Mouse (Mus musculus) liver, adult 2 months (tissue): Measurements from ENCODE around the gene Creb3l2. TPM values are rescaled to one million over a fixed set of nuclear protein-coding genes. Genes with fewer than 3 reads are reported as not detected.

Experiments used
- DNase-seq: peaks from one replicate; pipeline ENCODE4 v3.0.0-alpha.2; 2011; ENCODE audit warnings: low read depth, low spot score; ENCODE audit errors: extremely low read depth
- H3K27ac ChIP-seq: fragments of 200-500 bp; replicated peaks from 2 replicates; pipeline ENCODE4 v1.5.1; 2012; ENCODE audit warnings: low read depth, mild to moderate bottlenecking, control low read depth, inconsistent platforms, low read length; ENCODE audit not compliant: insufficient read depth
- H3K27me3 ChIP-seq: fragments of 200-500 bp; 2 replicates; pipeline ENCODE4 v1.6.1; 2012; ENCODE audit warnings: mild to moderate bottlenecking, moderate library complexity, low read length, inconsistent platforms; ENCODE audit not compliant: control insufficient read depth, insufficient read depth
- H3K36me3 ChIP-seq: fragments of 200-500 bp; 2 replicates; pipeline ENCODE4 v1.6.1; 2012; ENCODE audit warnings: low read length, inconsistent platforms; ENCODE audit not compliant: control insufficient read depth, insufficient read depth
- H3K4me1 ChIP-seq: fragments of 200-500 bp; 2 replicates; pipeline ENCODE4 v1.6.1; 2011; ENCODE audit warnings: low read length; ENCODE audit not compliant: control insufficient read depth, insufficient read depth
- H3K4me3 ChIP-seq: fragments of 200-500 bp; 2 replicates; pipeline ENCODE4 v1.5.1; 2011; ENCODE audit warnings: low read depth, mild to moderate bottlenecking, control low read depth, low read length, moderate library complexity; ENCODE audit not compliant: insufficient read depth
- H3K79me2 ChIP-seq: fragments of 200-500 bp; 2 replicates; pipeline ENCODE4 v1.6.1; 2012; ENCODE audit warnings: inconsistent platforms, mild to moderate bottlenecking, low read length, moderate library complexity; ENCODE audit not compliant: control insufficient read depth, insufficient read depth
- H3K9ac ChIP-seq: fragments of 200-500 bp; 2 replicates; pipeline ENCODE4 v1.6.1; 2012; ENCODE audit warnings: low read depth, mild to moderate bottlenecking, control low read depth, inconsistent platforms, low read length
- CTCF ChIP-seq: fragments of 200-500 bp; IDR thresholded peaks from 2 replicates; pipeline ENCODE4 v1.5.1; 2011; ENCODE audit warnings: low read depth, low read length, control low read depth
- POLR2A ChIP-seq: fragments of 200-500 bp; IDR thresholded peaks from 2 replicates; pipeline ENCODE4 v1.6.1; 2011; ENCODE audit warnings: low read length, control low read depth; ENCODE audit not compliant: insufficient read depth; ENCODE audit errors: extremely low read depth
- WGBS: fragments of 180-500 bp; shearing (Covaris S2); methylation state at CpG from one replicate; pipeline ENCODE4 v1.1.7; 2018; 5-methylcytosine and 5-hydroxymethylcytosine counted together
- polyA plus RNA-seq: library from polyadenylated mRNA; depleted of rRNA; stranded (reverse); fragments of >200 nt; gene quantifications from 2 replicates; pipeline ENCODE4 v1.2.3, GENCODE M21; 2012
- total RNA-seq: library from RNA; depleted of rRNA; stranded (reverse); fragments of >200 nt; gene quantifications from 2 replicates; pipeline ENCODE4 v1.2.3, GENCODE M21; 2014

Creb3l2 gene
- total and polyA plus RNA-seq, 2 experiments = 2.7 to 6.6 TPM

DNA sequence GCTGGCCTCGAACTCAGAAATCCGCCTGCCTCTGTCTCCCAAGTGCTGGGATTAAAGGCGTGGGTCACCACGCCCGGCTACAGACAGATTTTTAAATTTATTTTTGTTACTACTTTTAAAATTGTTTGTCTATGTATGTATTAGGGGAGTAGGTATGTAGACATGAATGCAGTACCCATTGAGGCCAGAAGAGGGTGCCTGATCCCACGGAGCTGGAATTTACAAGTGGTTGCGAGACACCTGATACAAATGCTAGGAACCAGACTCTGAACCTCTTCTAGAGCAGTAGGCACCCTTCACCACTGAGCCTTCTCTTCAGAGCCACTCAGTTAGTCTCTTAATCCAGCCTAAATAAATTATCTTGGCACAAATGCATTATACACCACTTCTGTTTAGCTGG lies 70.6 kb downstream of the Creb3l2 start:
- peaks cover 2% of the 10 kb centered on the region; the same call in 1 of the 2 replicates for H3K36me3 ChIP-seq
- 89% methylated on average over 7 of the region's 7 CpGs for WGBS
- no peak overlapping the region for H3K9ac ChIP-seq
- peak; percentile 22 for DNase-seq
- H3K27ac ChIP-seq = no peak overlapping the region
- no peaks in the 10 kb centered on the region for H3K27me3 ChIP-seq
- H3K79me2 ChIP-seq = peaks cover 13% of the 10 kb centered on the region; the same call in 1 of the 2 replicates
- TF ChIP-seq POLR2A (no peak), CTCF (peak; percentile 60)
- no peaks in the 10 kb centered on the region for H3K4me1 ChIP-seq
- H3K4me3 ChIP-seq = no peak overlapping the region

DNA sequence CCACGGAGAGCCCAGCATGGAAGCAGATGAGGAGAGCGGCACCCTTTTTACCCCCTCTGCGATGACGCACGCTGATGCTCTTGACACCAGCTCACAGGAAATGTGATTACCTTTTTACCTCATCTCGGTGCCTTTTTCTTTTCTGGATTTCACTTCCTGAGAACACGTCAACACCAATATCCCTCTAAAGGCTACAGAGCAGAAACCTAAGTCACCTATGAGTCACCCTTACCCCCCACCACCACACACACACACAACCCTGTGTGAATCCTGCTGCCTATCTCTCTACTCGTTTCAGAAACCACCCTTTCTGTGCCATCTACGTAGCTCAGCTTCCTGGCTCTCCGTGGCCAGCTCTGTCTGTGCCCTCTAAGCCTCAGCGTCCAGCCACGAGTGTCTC lies 71.4 kb downstream of the Creb3l2 start:
- no peak for DNase-seq
- H3K27ac ChIP-seq = no peak overlapping the region
- H3K27me3 ChIP-seq = no peaks in the 10 kb centered on the region
- 93% methylated on average over 12 of the region's 12 CpGs for WGBS
- H3K36me3 ChIP-seq = peaks cover 2% of the 10 kb centered on the region; the same call in 1 of the 2 replicates
- peaks cover 13% of the 10 kb centered on the region; the same call in 1 of the 2 replicates for H3K79me2 ChIP-seq
- H3K4me3 ChIP-seq = no peak overlapping the region
- H3K4me1 ChIP-seq = no peaks in the 10 kb centered on the region
- TF ChIP-seq POLR2A (no peak), CTCF (no peak)
- no peak overlapping the region for H3K9ac ChIP-seq

DNA sequence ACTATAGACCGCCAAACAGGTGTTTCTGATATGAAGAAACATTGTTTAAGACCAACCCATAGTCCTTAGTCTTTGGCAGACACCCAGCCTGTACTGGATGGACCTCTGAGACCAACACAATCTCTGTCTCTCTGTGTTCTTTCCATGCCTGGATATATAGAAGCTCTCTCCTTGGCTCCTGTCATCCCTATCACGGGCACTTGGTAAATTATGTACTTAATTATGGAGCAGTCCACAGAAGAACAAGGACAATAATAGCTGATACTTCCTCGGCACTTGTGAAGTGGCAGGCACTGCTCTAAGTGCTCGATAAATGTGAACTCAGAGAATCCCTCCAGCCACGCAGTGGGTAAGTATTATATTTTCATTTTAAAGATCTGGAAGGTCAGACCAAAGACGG lies 72.2 kb downstream of the Creb3l2 start:
- Histone ChIP-seq H3K9ac (no peak overlapping the region), H3K4me1 (no peaks in the 10 kb centered on the region), H3K36me3 (peaks cover 2% of the 10 kb centered on the region; the same call in 1 of the 2 replicates), H3K79me2 (peaks cover 13% of the 10 kb centered on the region; the same call in 1 of the 2 replicates), H3K27me3 (no peaks in the 10 kb centered on the region), H3K4me3 (no peak overlapping the region), H3K27ac (no peak overlapping the region)
- no peak for TF ChIP-seq POLR2A
- TF ChIP-seq CTCF = no peak
- DNase-seq = no peak
- 93% methylated on average over 6 of the region's 6 CpGs for WGBS

DNA sequence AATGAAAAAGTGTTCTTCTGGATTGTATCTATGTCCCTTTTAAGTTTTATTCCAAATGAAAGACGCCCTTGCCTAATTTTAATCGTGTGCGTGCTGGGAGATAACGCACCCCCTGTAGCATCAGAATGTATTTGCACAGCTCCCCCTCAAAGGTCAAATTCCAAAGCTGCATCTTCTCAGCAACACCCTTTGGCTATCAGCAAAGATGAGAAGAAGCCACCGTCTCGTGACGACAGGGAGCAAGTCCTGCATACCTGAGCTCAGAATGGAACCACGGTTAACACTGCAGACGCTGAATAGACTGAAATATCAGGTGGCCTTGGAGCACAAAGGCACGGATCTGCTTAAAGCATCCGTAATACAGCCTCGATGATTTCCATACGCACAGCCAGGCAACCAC lies 73.7 kb downstream of the Creb3l2 start:
- Histone ChIP-seq H3K9ac (no peak overlapping the region), H3K36me3 (peaks cover 5% of the 10 kb centered on the region; the same call in 1 of the 2 replicates), H3K4me1 (no peaks in the 10 kb centered on the region), H3K27ac (no peak overlapping the region), H3K79me2 (peaks cover 12% of the 10 kb centered on the region; the same call in 1 of the 2 replicates), H3K4me3 (no peak overlapping the region), H3K27me3 (no peaks in the 10 kb centered on the region)
- DNase-seq = no peak
- TF ChIP-seq CTCF = no peak
- no peak for TF ChIP-seq POLR2A
- WGBS = 78% methylated on average over 13 of the region's 13 CpGs

DNA sequence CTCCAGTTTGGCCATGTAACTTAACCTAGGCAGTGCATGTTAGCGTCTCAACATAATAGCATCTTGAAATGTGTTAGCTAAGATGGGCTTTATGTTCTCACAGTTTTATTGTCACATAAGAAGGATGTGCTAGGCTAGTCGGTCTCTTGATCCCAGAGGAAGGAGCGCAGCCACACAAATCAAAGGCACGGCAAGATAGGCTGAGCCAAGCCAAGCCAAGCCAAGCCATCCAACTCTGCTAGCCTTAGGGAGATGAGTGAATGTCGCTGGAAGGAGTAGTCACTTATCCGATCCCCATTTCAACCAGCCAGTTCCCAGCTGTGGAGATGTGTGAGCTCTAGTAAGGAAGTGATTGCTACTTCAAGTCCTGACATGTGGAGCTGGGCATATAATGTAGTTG lies 75.0 kb downstream of the Creb3l2 start:
- Histone ChIP-seq H3K27me3 (no peaks in the 10 kb centered on the region), H3K36me3 (peaks cover 12% of the 10 kb centered on the region), H3K27ac (no peak overlapping the region), H3K4me1 (no peaks in the 10 kb centered on the region), H3K79me2 (peaks cover 6% of the 10 kb centered on the region; the same call in 1 of the 2 replicates), H3K9ac (no peak overlapping the region), H3K4me3 (no peak overlapping the region)
- TF ChIP-seq POLR2A (no peak), CTCF (no peak)
- DNase-seq = no peak
- 96% methylated on average over 6 of the region's 6 CpGs for WGBS

DNA sequence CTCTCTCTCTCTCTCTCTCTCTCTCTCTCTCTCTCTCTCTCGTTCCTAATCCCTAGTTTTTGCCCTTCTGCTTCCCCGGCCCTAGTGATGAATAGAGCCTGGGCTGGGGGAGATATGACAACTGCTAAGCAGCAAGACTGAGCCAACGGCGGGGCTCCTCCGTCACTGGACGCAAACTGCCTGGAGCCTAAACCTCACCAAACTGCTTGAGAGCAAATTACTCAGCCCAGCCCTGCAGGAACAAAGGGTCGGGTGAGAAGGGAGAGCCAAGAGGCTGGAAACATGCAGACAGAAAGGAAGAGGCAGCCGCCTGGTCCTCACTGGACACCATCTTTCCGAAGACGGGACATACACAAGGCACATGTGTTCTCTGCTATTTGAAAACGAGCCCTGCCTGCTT lies 76.8 kb downstream of the Creb3l2 start:
- TF ChIP-seq CTCF (no peak), POLR2A (no peak)
- H3K27ac ChIP-seq = no peak overlapping the region
- H3K27me3 ChIP-seq = no peaks in the 10 kb centered on the region
- peaks cover 22% of the 10 kb centered on the region for H3K36me3 ChIP-seq
- 96% methylated on average over 11 of the region's 11 CpGs for WGBS
- H3K9ac ChIP-seq = no peak overlapping the region
- H3K4me1 ChIP-seq = no peaks in the 10 kb centered on the region
- no peak for DNase-seq
- H3K79me2 ChIP-seq = peaks cover 3% of the 10 kb centered on the region; the same call in 1 of the 2 replicates
- H3K4me3 ChIP-seq = no peak overlapping the region
